Mouse (Mus musculus) MEL (cell line): ENCODE data around the gene Babam2.

Experiments used
- CHD2 ChIP-seq: IDR thresholded peaks from 2 replicates; pipeline ENCODE4 v1.6.1; 2011; ENCODE audit warnings: low read length, improper control_type of control experiment
- CTCF ChIP-seq, 3 experiments: IDR thresholded peaks in 2 of 3; conservative IDR thresholded peaks in 1 of 3; 2 replicates each; pipeline ENCODE4 v1.5.1; 2011 to 2012; ENCODE audit warnings: low read length in 3 of 3, low read depth in 2 of 3, mild to moderate bottlenecking in 2 of 3, improper control_type of control experiment in 1 of 3, inconsistent platforms in 1 of 3, mixed read lengths in 1 of 3, moderate library complexity in 1 of 3; ENCODE audit not compliant: control insufficient read depth in 1 of 3, insufficient read depth in 1 of 3, poor library complexity in 1 of 3, severe bottlenecking in 1 of 3
- GATA1 ChIP-seq: IDR thresholded peaks from 2 replicates; pipeline ENCODE4 v1.6.1; 2011; ENCODE audit warnings: low read depth, low read length, improper control_type of control experiment
- MEF2A ChIP-seq: IDR thresholded peaks from 2 replicates; pipeline ENCODE4 v1.6.1; 2014; ENCODE audit warnings: low read depth, mild to moderate bottlenecking, inconsistent platforms, low read length, improper control_type of control experiment; ENCODE audit not compliant: poor library complexity, insufficient replicate concordance, severe bottlenecking; ENCODE audit errors: extremely low read depth
- POLR2A ChIP-seq, 2 experiments: IDR thresholded peaks; 2 replicates each; pipeline ENCODE4 v1.6.1; 2011 to 2012; ENCODE audit warnings: low read length in 2 of 2, mild to moderate bottlenecking in 2 of 2, control low read depth in 1 of 2, improper control_type of control experiment in 1 of 2, low read depth in 1 of 2, moderate library complexity in 1 of 2; ENCODE audit not compliant: control insufficient read depth in 1 of 2, insufficient read depth in 1 of 2, poor library complexity in 1 of 2

DNA sequence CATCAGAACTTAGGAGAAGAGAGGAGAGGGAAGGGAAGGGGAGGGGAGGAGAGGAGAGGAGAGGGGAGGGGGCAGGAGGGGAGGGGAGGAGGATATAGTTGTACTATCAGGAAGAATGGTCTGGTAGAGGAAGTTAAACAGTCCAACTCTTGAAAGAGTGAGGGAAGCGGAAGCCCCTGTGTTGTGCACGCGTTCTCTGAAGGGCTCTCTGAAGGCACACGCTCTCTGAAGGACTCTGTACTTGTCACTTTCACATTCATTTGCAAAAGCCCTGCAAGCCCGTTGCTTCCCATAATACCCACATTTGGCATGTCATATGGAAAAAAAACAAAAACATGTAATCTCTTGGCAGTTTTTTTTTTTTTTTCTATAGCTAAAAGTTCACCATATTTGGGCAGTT, 190.1 kb downstream of the Babam2 start:
- no peak for TF ChIP-seq CTCF (IDR thresholded peaks at IDR 0.05 in 2 of 3, conservative IDR thresholded peaks at IDR 0.05 in 1 of 3; ENCODE audit: control insufficient read depth in 1 of 3, insufficient read depth in 1 of 3, low read depth in 2 of 3, low read length in 3 of 3, poor library complexity in 1 of 3, severe bottlenecking in 1 of 3)
- TF ChIP-seq MEF2A: no peak
- TF ChIP-seq CHD2: no peak
- no peak for TF ChIP-seq GATA1
- no peak for TF ChIP-seq POLR2A (IDR thresholded peaks at IDR 0.05; ENCODE audit: control insufficient read depth in 1 of 2, insufficient read depth in 1 of 2, low read depth in 1 of 2, low read length in 2 of 2, poor library complexity in 1 of 2)
